Mouse (Mus musculus) hindbrain, embryonic 14.5 days (tissue): ENCODE results near the gene Cebpa. TPM values are rescaled to one million over a fixed set of nuclear protein-coding genes. Genes with fewer than 3 reads are reported as not detected.

Experiments used
- ATAC-seq: fragments of 200-750 bp; cut with Nextera tagmentation; 2 replicates; pipeline ENCODE4 v1.8.0; 2017; ENCODE audit warnings: moderate number of reproducible peaks, mild to moderate bottlenecking, moderate TSS enrichment, moderate library complexity; ENCODE audit not compliant: low FRiP score
- DNase-seq: peaks from one replicate; pipeline ENCODE4 v3.0.0-alpha.2; 2015; ENCODE audit warnings: low spot score
- H3K27ac ChIP-seq: fragments of 300-500 bp; sonication (generic); 2 replicates; pipeline ENCODE4 v1.5.1; 2014; ENCODE audit warnings: mild to moderate bottlenecking, moderate library complexity
- H3K27me3 ChIP-seq: fragments of 300-500 bp; sonication (generic); 2 replicates; pipeline ENCODE4 v1.6.1; 2014; ENCODE audit warnings: mild to moderate bottlenecking, low read length, mixed read lengths; ENCODE audit not compliant: control insufficient read depth, insufficient read depth
- H3K36me3 ChIP-seq: fragments of 300-500 bp; sonication (generic); replicated peaks from 2 replicates; pipeline ENCODE4 v1.6.1; 2014; ENCODE audit not compliant: control insufficient read depth, insufficient read depth
- H3K4me1 ChIP-seq: fragments of 300-500 bp; sonication (generic); replicated peaks from 2 replicates; pipeline ENCODE4 v1.6.1; 2014; ENCODE audit warnings: antibody characterized with exemption, low read length, mixed read lengths; ENCODE audit not compliant: control insufficient read depth, insufficient read depth
- H3K4me2 ChIP-seq: fragments of 300-500 bp; sonication (generic); replicated peaks from 2 replicates; pipeline ENCODE4 v1.6.1; 2014; ENCODE audit warnings: mild to moderate bottlenecking, moderate library complexity
- H3K4me3 ChIP-seq: fragments of 300-500 bp; sonication (generic); replicated peaks from 2 replicates; pipeline ENCODE4 v1.5.1; 2014; ENCODE audit warnings: mild to moderate bottlenecking, low read length
- H3K9ac ChIP-seq: fragments of 300-500 bp; sonication (generic); 2 replicates; pipeline ENCODE4 v1.6.1; 2014
- H3K9me3 ChIP-seq: fragments of 300-500 bp; sonication (generic); 2 replicates; pipeline ENCODE4 v1.6.1; 2016; ENCODE audit warnings: low read length; ENCODE audit not compliant: control insufficient read depth
- WGBS: fragments of 180-500 bp; shearing (Covaris S2); extraction: QIAGEN DNeasy Blood & Tissue Kit; methylation state at CpG from one replicate; pipeline ENCODE4 v1.1.7; 2014; 5-methylcytosine and 5-hydroxymethylcytosine counted together
- polyA plus RNA-seq: library from polyadenylated mRNA; unstranded; fragments of >200 nt; fragmentation: Nextera tagmentation; extraction: Ambion mirVana; gene quantifications from 2 replicates; pipeline ENCODE4 v1.2.1, GENCODE M21; 2014

Cebpa gene
- polyA plus RNA-seq, 1 experiment from 2014 or later = 1.0 TPM

DNA sequence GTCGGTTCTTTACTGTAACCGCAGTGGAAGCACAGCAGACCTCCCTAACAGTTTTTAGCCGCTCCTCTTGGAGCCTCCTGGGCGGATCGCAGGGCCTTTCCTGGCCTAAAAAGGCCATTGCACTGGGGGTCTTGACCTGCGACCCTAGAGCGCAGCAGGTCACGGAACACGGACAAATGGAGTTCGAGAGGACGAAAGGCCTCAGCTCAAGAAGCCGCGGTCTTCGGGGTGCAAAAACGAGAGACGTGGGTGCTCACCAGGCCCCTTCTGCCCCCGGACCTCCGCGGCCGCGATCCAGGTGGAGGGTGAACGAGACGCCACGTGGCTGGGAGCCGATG lies 1.4 kb upstream of the Cebpa start:
- Histone ChIP-seq H3K27me3 (peaks cover 67% of the 10 kb centered on the region), H3K4me2 (peak overlapping the region; percentile 84), H3K4me1 (peaks cover 13% of the 10 kb centered on the region), H3K4me3 (peak overlapping the region; percentile 55), H3K9ac (0 out of 2 replicates have a peak overlapping the region, but pooled peaks have one; percentile 33), H3K9me3 (no peaks in the 10 kb centered on the region), H3K27ac (no peak overlapping the region), H3K36me3 (no peaks in the 10 kb centered on the region)
- under 1% methylated on average over 25 of the region's 25 CpGs for WGBS
- DNase-seq (no peak), ATAC-seq (no peak)

DNA sequence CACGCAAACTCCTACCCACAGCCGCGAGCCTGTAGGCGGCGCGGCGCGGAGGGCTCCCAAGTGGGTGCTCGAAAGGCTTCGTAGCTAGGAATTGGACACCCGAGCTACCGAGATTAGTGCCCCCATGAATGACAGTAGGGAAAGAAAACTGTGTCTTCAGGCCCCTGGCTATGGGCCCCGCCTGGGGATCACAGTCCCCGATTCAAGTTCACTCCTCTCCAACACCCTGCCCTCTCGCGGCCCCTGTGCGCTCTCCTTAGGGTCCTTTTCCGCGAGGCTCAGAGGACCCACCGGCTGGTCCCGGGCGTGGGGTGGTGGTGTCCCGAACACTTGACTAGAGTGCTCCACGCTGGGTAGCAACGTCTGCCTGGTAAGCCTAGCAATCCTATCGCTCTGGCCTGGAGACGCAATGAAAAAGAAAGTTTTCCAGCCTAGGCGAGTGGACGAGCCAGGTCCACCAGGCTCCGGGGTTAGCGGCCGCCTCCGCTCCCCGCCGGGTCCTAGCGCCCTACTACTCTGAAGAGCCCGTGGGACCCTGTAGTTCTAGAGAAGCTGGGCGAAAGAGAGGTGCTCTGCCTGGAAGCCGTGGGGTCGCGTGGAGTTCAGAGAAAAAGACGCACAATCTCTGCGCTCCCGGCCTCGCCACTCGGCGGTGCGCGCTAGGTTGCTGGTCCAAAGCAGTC lies 853 bp upstream of the Cebpa start:
- H3K4me1 ChIP-seq = peaks cover 13% of the 10 kb centered on the region
- WGBS = under 1% methylated on average over 49 of the region's 49 CpGs
- peak overlapping the region; percentile 55 for H3K4me3 ChIP-seq
- H3K4me2 ChIP-seq = peak overlapping the region; percentile 84
- no peaks in the 10 kb centered on the region for H3K36me3 ChIP-seq
- H3K27ac ChIP-seq = no peak overlapping the region
- peak; percentile 68 for DNase-seq
- peaks cover 72% of the 10 kb centered on the region for H3K27me3 ChIP-seq
- H3K9me3 ChIP-seq = no peaks in the 10 kb centered on the region
- ATAC-seq = peak; percentile 64
- peak overlapping the region; percentile 33 for H3K9ac ChIP-seq

GRCm38 (mm10) chr7:35119506-35120145 lies 533 bp downstream of the Cebpa start:
- DNase-seq (no peak), ATAC-seq (peak; percentile 39; the same call in 1 of the 2 replicates)
- H3K9me3 ChIP-seq = no peaks in the 10 kb centered on the region
- H3K4me3 ChIP-seq = peak overlapping the region; percentile 55
- peaks cover 13% of the 10 kb centered on the region for H3K4me1 ChIP-seq
- H3K4me2 ChIP-seq = peak overlapping the region; percentile 84
- H3K27me3 ChIP-seq = peaks cover 72% of the 10 kb centered on the region
- peak overlapping the region; percentile 58 for H3K9ac ChIP-seq
- no peak overlapping the region for H3K27ac ChIP-seq
- under 1% methylated on average over 79 of the region's 83 CpGs for WGBS
- H3K36me3 ChIP-seq = no peaks in the 10 kb centered on the region

DNA sequence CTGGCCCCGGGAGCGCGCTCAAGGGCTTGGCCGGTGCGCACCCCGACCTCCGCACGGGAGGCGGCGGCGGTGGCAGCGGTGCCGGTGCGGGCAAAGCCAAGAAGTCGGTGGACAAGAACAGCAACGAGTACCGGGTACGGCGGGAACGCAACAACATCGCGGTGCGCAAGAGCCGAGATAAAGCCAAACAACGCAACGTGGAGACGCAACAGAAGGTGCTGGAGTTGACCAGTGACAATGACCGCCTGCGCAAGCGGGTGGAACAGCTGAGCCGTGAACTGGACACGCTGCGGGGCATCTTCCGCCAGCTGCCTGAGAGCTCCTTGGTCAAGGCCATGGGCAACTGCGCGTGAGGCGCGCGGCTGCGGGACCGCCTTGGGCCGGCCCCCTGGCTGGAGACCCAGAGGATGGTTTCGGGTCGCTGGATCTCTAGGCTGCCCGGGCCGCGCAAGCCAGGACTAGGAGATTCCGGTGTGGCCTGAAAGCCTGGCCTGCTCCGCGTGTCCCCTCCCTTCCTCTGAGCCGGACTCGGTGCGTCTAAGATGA lies 1.1 kb downstream of the Cebpa start:
- H3K4me2 ChIP-seq = peak overlapping the region; percentile 84
- H3K4me3 ChIP-seq = peak overlapping the region; percentile 55
- no peaks in the 10 kb centered on the region for H3K9me3 ChIP-seq
- H3K27ac ChIP-seq = no peak overlapping the region
- no peak for ATAC-seq
- DNase-seq = no peak
- whole genome bisulfite sequencing = under 1% methylated on average over 51 of the region's 53 CpGs
- no peaks in the 10 kb centered on the region for H3K36me3 ChIP-seq
- peak overlapping the region; percentile 58 for H3K9ac ChIP-seq
- H3K4me1 ChIP-seq = peaks cover 13% of the 10 kb centered on the region
- peaks cover 72% of the 10 kb centered on the region for H3K27me3 ChIP-seq

GRCm38 (mm10) chr7:35121150-35121549 lies 2.1 kb downstream of the Cebpa start:
- H3K27me3 ChIP-seq = peaks cover 63% of the 10 kb centered on the region
- ATAC-seq (no peak), DNase-seq (no peak)
- H3K4me3 ChIP-seq = peak overlapping the region; percentile 55
- no peaks in the 10 kb centered on the region for H3K36me3 ChIP-seq
- no peaks in the 10 kb centered on the region for H3K9me3 ChIP-seq
- H3K4me1 ChIP-seq = peaks cover 13% of the 10 kb centered on the region
- H3K4me2 ChIP-seq = peak overlapping the region; percentile 84; the same call in 1 of the 2 replicates
- 41% methylated on average over 8 of the region's 8 CpGs for WGBS
- H3K27ac ChIP-seq = no peak overlapping the region
- no peak overlapping the region for H3K9ac ChIP-seq

DNA sequence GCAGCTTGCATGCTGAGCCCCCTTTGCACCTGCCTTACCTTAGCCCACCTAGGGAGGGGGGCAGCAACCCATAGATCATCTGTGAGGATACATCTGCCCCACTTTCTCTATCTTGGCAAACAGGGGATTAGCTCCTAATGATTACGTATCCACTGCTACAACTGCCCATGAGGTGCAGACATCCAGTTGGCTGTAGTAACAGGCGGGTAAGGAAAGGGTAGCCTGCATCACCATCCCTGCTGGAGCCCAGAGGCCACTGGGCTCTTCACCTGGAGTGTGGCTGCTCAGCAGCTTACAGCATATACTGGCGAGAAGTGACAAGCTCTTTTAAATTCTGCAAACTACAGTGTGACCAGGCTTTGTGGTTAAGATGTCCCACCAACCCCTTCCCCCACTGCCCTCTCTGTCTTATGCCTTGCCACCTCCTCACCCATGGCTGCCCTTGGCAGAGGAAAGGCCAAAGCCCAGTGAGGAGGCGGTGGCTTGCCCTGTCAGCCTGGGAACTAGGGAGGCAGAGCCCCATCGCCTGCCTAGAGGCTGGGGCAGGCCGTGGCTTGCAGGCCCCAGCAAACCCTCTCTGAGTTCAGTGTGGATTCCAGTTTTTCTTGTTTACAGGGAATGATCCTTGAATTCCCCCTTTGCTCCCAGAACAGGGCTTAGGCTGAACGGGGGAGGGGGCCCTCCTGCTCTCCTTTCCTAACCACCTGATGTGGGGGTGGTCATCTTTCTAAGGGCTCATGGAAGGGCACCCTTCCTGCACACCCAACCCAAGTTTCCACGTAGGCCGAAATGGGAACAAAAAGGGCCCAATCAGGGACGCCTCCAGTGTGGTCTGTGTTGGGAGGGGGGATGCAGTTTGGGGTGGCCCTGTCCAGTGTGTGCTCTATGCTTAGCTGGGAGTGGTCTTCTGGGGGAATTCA lies 3.6 kb downstream of the Cebpa start:
- Histone ChIP-seq H3K4me2 (no peak overlapping the region), H3K9me3 (no peaks in the 10 kb centered on the region), H3K36me3 (no peaks in the 10 kb centered on the region), H3K4me3 (no peak overlapping the region), H3K27ac (no peak overlapping the region), H3K9ac (no peak overlapping the region), H3K27me3 (peaks cover 48% of the 10 kb centered on the region), H3K4me1 (peaks cover 12% of the 10 kb centered on the region)
- no peak for ATAC-seq
- WGBS = 69% methylated on average over 10 of the region's 10 CpGs
- DNase-seq = no peak

- no peak overlapping the region for H3K4me2 ChIP-seq
- peaks cover 42% of the 10 kb centered on the region for H3K27me3 ChIP-seq
- 45% methylated on average over 10 of the region's 10 CpGs for WGBS
- ATAC-seq (no peak), DNase-seq (no peak)
- no peak overlapping the region for H3K4me3 ChIP-seq
- H3K27ac ChIP-seq = no peak overlapping the region
- no peaks in the 10 kb centered on the region for H3K36me3 ChIP-seq
- no peaks in the 10 kb centered on the region for H3K9me3 ChIP-seq
- H3K4me1 ChIP-seq = peaks cover 8% of the 10 kb centered on the region; the same call in 1 of the 2 replicates
- H3K9ac ChIP-seq = no peak overlapping the region
Measured at GRCm38 (mm10) chr7:35123431-35123953, 4.4 kb downstream of the Cebpa start.

DNA sequence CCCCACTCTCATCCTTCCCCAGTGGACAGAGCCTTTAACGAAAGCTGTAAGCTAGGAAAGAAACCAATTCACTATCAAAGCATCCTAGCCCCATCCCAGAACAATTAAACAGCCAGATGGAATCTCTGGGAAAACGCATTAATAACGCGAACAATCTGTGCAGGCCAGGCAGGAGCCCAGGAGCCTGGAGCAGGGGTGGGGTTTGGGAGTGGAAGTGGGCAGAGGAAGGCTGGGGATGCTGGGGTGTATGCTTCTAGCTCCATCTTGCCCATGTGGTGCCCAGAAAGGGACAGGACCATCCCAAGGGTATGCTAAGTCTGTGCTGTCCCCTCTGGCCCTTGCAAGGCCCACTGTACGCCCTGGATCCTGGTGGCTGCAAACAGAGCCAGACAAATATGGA lies 5.1 kb downstream of the Cebpa start:
- H3K4me1 ChIP-seq = peaks cover 8% of the 10 kb centered on the region; the same call in 1 of the 2 replicates
- H3K4me2 ChIP-seq = no peak overlapping the region
- H3K9me3 ChIP-seq = no peaks in the 10 kb centered on the region
- no peak overlapping the region for H3K9ac ChIP-seq
- H3K4me3 ChIP-seq = no peak overlapping the region
- peaks cover 40% of the 10 kb centered on the region for H3K27me3 ChIP-seq
- DNase-seq (no peak), ATAC-seq (no peak)
- WGBS = 38% methylated on average over 5 of the region's 5 CpGs
- no peak overlapping the region for H3K27ac ChIP-seq
- no peaks in the 10 kb centered on the region for H3K36me3 ChIP-seq
